Mouse (Mus musculus) kidney, postnatal 14 days (tissue): Measurements from ENCODE around the gene Hrasls.

Experiments
- DNase-seq: peaks from one replicate; pipeline ENCODE4 v3.0.0; 2022; ENCODE audit warnings: mixed read lengths

Gene Hrasls

GRCm38 (mm10) chr16:29209605-29210411, at the start of gene Hrasls:
Hrasls (plus strand) TSS chr16:29209695.
- peak; percentile 33 for DNase-seq

- no peak for DNase-seq
Measured at GRCm38 (mm10) chr16:29162271-29162670, 47.2 kb upstream of the Hrasls start.

- peak; percentile 12 for DNase-seq
Measured at GRCm38 (mm10) chr16:29167051-29167450, 42.4 kb upstream of the Hrasls start.

GRCm38 (mm10) chr16:29171741-29172140, 37.8 kb upstream of the Hrasls start:
- no peak for DNase-seq

GRCm38 (mm10) chr16:29173201-29173600, 36.3 kb upstream of the Hrasls start:
- no peak for DNase-seq

- no peak for DNase-seq
Measured at GRCm38 (mm10) chr16:29174831-29175350, 34.6 kb upstream of the Hrasls start.

- no peak for DNase-seq
Measured at GRCm38 (mm10) chr16:29192911-29193310, 16.6 kb upstream of the Hrasls start.

GRCm38 (mm10) chr16:29193981-29194380, 15.5 kb upstream of the Hrasls start:
- DNase-seq, result no peak

- no peak for DNase-seq
Measured at GRCm38 (mm10) chr16:29195156-29195555, 14.3 kb upstream of the Hrasls start.

GRCm38 (mm10) chr16:29198461-29198860, 11.0 kb upstream of the Hrasls start:
- DNase-seq, result no peak

GRCm38 (mm10) chr16:29201146-29201545, 8.3 kb upstream of the Hrasls start:
- no peak for DNase-seq

GRCm38 (mm10) chr16:29204875-29205274, 4.6 kb upstream of the Hrasls start:
- DNase-seq, result no peak

- DNase-seq, result peak; percentile 13
Measured at GRCm38 (mm10) chr16:29205581-29205980, 3.9 kb upstream of the Hrasls start.

GRCm38 (mm10) chr16:29208841-29209240, 654 bp upstream of the Hrasls start:
- DNase-seq, result no peak

- no peak for DNase-seq
Measured at GRCm38 (mm10) chr16:29216395-29217295, 7.2 kb downstream of the Hrasls start.

- DNase-seq, result no peak
Measured at GRCm38 (mm10) chr16:29235951-29236350, 26.5 kb downstream of the Hrasls start.

- no peak for DNase-seq
Measured at GRCm38 (mm10) chr16:29254325-29254724, 44.8 kb downstream of the Hrasls start.
